Mouse (Mus musculus) C2C12 (cell line): ENCODE measurements around the gene Tnpo3. TPM values are rescaled to one million over a fixed set of nuclear protein-coding genes. Genes with fewer than 3 reads are reported as not detected.

Source experiments
- H3K27me3 ChIP-seq: one replicate; pipeline ENCODE4 v1.6.1; 2011; ENCODE audit not compliant: control insufficient read depth, insufficient read depth, insufficient read length
- H3K36me3 ChIP-seq: one replicate; pipeline ENCODE4 v1.6.1; 2011; ENCODE audit not compliant: control insufficient read depth, insufficient read depth
- H3K4me3 ChIP-seq: one replicate; pipeline ENCODE4 v1.5.1; 2011; ENCODE audit warnings: mild to moderate bottlenecking, control low read depth; ENCODE audit not compliant: poor library complexity, insufficient read depth, severe bottlenecking
- H3K79me2 ChIP-seq: one replicate; pipeline ENCODE4 v1.6.1; 2011; ENCODE audit not compliant: control insufficient read depth, insufficient read depth
- H3K79me3 ChIP-seq: one replicate; pipeline ENCODE4 v1.6.1; 2011; ENCODE audit warnings: low read depth, control low read depth
- H3ac ChIP-seq: one replicate; pipeline ENCODE3; 2011; ENCODE audit warnings: low read depth; ENCODE audit not compliant: control insufficient read depth, insufficient read length
- CEBPB ChIP-seq: IDR thresholded peaks from one replicate; pipeline ENCODE4 v1.6.1; 2011; ENCODE audit warnings: low read depth, mild to moderate bottlenecking, control low read depth, moderate library complexity
- CTCF ChIP-seq: IDR thresholded peaks from one replicate; pipeline ENCODE4 v1.5.1; 2011; ENCODE audit not compliant: control insufficient read depth, insufficient read depth, insufficient read length
- FOSL1 ChIP-seq: IDR thresholded peaks from one replicate; pipeline ENCODE4 v1.8.0; 2011; ENCODE audit warnings: mild to moderate bottlenecking, low read length; ENCODE audit not compliant: poor library complexity, insufficient read depth, severe bottlenecking
- MAX ChIP-seq: IDR thresholded peaks from one replicate; pipeline ENCODE4 v1.6.1; 2011; ENCODE audit warnings: mild to moderate bottlenecking, control low read depth
- MYOD1 ChIP-seq: IDR thresholded peaks from one replicate; pipeline ENCODE4 v1.6.1; 2011; ENCODE audit warnings: low read depth; ENCODE audit not compliant: control insufficient read depth, insufficient read length
- MYOG ChIP-seq: IDR thresholded peaks from one replicate; pipeline ENCODE4 v1.6.1; 2011; ENCODE audit not compliant: control insufficient read depth, insufficient read length; ENCODE audit errors: extremely low read depth
- USF1 ChIP-seq: IDR thresholded peaks from one replicate; pipeline ENCODE4 v1.6.1; 2011; ENCODE audit warnings: low read depth, mild to moderate bottlenecking, control low read depth, moderate library complexity
- polyA plus RNA-seq: library from polyadenylated mRNA; unstranded; fragments of >200 nt; fragmentation: generic; extraction: Trizol; gene quantifications from one replicate; pipeline ENCODE4 v1.2.1, GENCODE M21; 2012; ENCODE audit warnings: missing spikeins

The Tnpo3 gene
- polyA plus RNA-seq, 1 experiment: 29.4 TPM

GRCm38 (mm10) chr6:29507447-29508309 is 102.0 kb downstream of the Tnpo3 start, which contains the start of gene Kcp:
Gene Kcp (minus strand): TSS chr6:29507952.
- Histone ChIP-seq H3K4me3 (no peak within 1 kb of the TSS), H3K36me3 (no peaks in the 10 kb centered on the region), H3K79me2 (no peaks in the 10 kb centered on the region), H3K79me3 (no peaks in the 10 kb centered on the region), H3K27me3 (peaks cover 34% of the 10 kb centered on the region), H3ac (no peak within 1 kb of the TSS)
- TF ChIP-seq MYOG (no peak), CTCF (no peak), CEBPB (no peak)

- TF ChIP-seq MYOD1 (no peak), FOSL1 (no peak), CEBPB (no peak), MYOG (no peak), CTCF (no peak), USF1 (no peak), MAX (no peak)
- peaks cover 37% of the 10 kb centered on the region for H3K27me3 ChIP-seq
- no peaks in the 10 kb centered on the region for H3K79me2 ChIP-seq
- no peak overlapping the region for H3K4me3 ChIP-seq
- H3K79me3 ChIP-seq: no peaks in the 10 kb centered on the region
- no peak overlapping the region for H3ac ChIP-seq
- H3K36me3 ChIP-seq: no peaks in the 10 kb centered on the region
These were observed 102.9 kb downstream of the Tnpo3 start for GRCm38 (mm10) chr6:29506834-29507233.

- Histone ChIP-seq H3K36me3 (no peaks in the 10 kb centered on the region), H3ac (no peak overlapping the region), H3K27me3 (peaks cover 37% of the 10 kb centered on the region), H3K79me2 (no peaks in the 10 kb centered on the region), H3K4me3 (no peak overlapping the region), H3K79me3 (no peaks in the 10 kb centered on the region)
- no peak for TF ChIP-seq FOSL1
- TF ChIP-seq USF1: no peak
- TF ChIP-seq MAX: no peak
- no peak for TF ChIP-seq CTCF
These were observed 104.2 kb downstream of the Tnpo3 start for GRCm38 (mm10) chr6:29505493-29505892.

GRCm38 (mm10) chr6:29501599-29501998 is 108.1 kb downstream of the Tnpo3 start:
- Histone ChIP-seq H3K79me2 (no peaks in the 10 kb centered on the region), H3K4me3 (no peak overlapping the region), H3K79me3 (no peaks in the 10 kb centered on the region), H3ac (no peak overlapping the region), H3K36me3 (no peaks in the 10 kb centered on the region), H3K27me3 (peaks cover 32% of the 10 kb centered on the region)
- TF ChIP-seq MYOG (no peak), MYOD1 (no peak), FOSL1 (no peak), USF1 (no peak), CEBPB (no peak), CTCF (no peak), MAX (no peak)

GRCm38 (mm10) chr6:29500810-29501209 is 108.9 kb downstream of the Tnpo3 start:
- Histone ChIP-seq H3K27me3 (peaks cover 35% of the 10 kb centered on the region), H3K4me3 (no peak overlapping the region), H3K79me2 (no peaks in the 10 kb centered on the region), H3K36me3 (no peaks in the 10 kb centered on the region), H3K79me3 (no peaks in the 10 kb centered on the region), H3ac (no peak overlapping the region)
- no peak for TF ChIP-seq CTCF
- TF ChIP-seq MAX: no peak
- no peak for TF ChIP-seq CEBPB
- TF ChIP-seq FOSL1: no peak
- no peak for TF ChIP-seq MYOD1

GRCm38 (mm10) chr6:29500177-29500576 is 109.5 kb downstream of the Tnpo3 start:
- Histone ChIP-seq H3K27me3 (peaks cover 37% of the 10 kb centered on the region), H3K36me3 (no peaks in the 10 kb centered on the region), H3K79me2 (no peaks in the 10 kb centered on the region), H3K79me3 (no peaks in the 10 kb centered on the region), H3ac (no peak overlapping the region), H3K4me3 (no peak overlapping the region)
- TF ChIP-seq USF1: no peak
- TF ChIP-seq MAX: no peak
- no peak for TF ChIP-seq MYOD1
